In the genomic region with DNA sequence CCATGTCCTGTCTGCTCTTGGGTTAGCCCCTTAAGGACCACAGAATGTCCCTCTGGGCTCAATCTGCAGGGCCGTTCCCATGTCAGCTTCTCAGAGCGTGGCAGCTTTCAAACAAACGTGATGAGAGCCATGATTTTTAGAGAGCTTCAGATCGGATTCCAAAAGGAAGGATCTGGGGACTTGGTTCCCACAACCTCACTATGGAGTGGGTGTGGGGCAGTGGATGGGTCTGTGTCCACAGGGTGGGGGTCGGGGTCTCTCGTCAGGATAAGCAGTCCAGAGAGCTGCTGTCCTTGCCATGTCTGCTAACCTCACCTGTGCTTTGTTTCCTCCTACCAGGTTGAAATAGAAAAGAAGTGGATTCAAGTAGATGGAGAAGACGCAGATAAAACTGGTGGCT, we compare ENCODE assay signal across 26 mouse cellular contexts. TPM values are rescaled to one million over a fixed set of nuclear protein-coding genes. Genes with fewer than 3 reads are reported as not detected.
DNase-seq lines count a peak whose midpoint lies in the region; ATAC-seq and TF ChIP-seq lines count a peak whose summit lies in the region.
"Had no signal": no experiment of that assay in that cellular context is flagged by ENCODE, and none has a peak within 500 bp of the region (broad histone marks: within the 10 kb centered on the region; RNA-seq: fewer than 3 reads in every experiment).

No protein-coding gene starts in this region.

- WGBS in intestine, embryonic 14.5 days, result 80% methylated on average over 7 of the region's 7 CpGs
- WGBS in intestine, postnatal 0 days, result 88% methylated on average over 7 of the region's 7 CpGs
- whole genome bisulfite sequencing in midbrain, embryonic 11.5 days, result 85% methylated on average over 7 of the region's 7 CpGs
- 92% methylated on average over 7 of the region's 7 CpGs for WGBS in midbrain, postnatal 0 days

- H3K27ac ChIP-seq in intestine, embryonic 14.5 days (ENCODE audit: low read depth), result no peak overlapping the region
- H3K27ac ChIP-seq in intestine, postnatal 0 days (ENCODE audit: low read depth, low read length), result no peak overlapping the region
- no peak overlapping the region for H3K27ac ChIP-seq in midbrain, embryonic 11.5 days (ENCODE audit: low read depth, low read length)
- no peak overlapping the region for H3K27ac ChIP-seq in midbrain, postnatal 0 days (ENCODE audit: low read depth, low read length)
- H3K27ac ChIP-seq: embryonic facial prominence, embryonic 13.5 days; embryonic facial prominence, embryonic 15.5 days; forebrain, embryonic 10.5 days; forebrain, embryonic 12.5 days had no signal

- no peak overlapping the region for H3K9ac ChIP-seq in intestine, embryonic 14.5 days (ENCODE audit: low read length)
- no peak overlapping the region for H3K9ac ChIP-seq in intestine, postnatal 0 days (ENCODE audit: low read depth, low read length)
- no peak overlapping the region for H3K9ac ChIP-seq in midbrain, embryonic 11.5 days (ENCODE audit: low read length)
- H3K9ac ChIP-seq in midbrain, postnatal 0 days (replicated peaks; ENCODE audit: low read length, poor library complexity, severe bottlenecking), result no peak overlapping the region
- H3K9ac ChIP-seq: embryonic facial prominence, embryonic 13.5 days; embryonic facial prominence, embryonic 15.5 days; forebrain, embryonic 12.5 days had no signal

- TF ChIP-seq CTCF in intestine, postnatal 0 days (IDR thresholded peaks at IDR 0.05; ENCODE audit: low read depth), result no peak
- no peak for TF ChIP-seq CTCF in midbrain, postnatal 0 days (IDR thresholded peaks at IDR 0.05)

- peaks cover 36% of the 10 kb centered on the region for H3K36me3 ChIP-seq in intestine, embryonic 14.5 days (ENCODE audit: control insufficient read depth, insufficient read depth, low read length)
- peaks cover 6% of the 10 kb centered on the region; the same call in 1 of the 2 replicates for H3K36me3 ChIP-seq in intestine, postnatal 0 days (ENCODE audit: control insufficient read depth, insufficient read depth)
- no peaks in the 10 kb centered on the region for H3K36me3 ChIP-seq in midbrain, embryonic 11.5 days (ENCODE audit: control insufficient read depth, insufficient read depth, low read length)
- no peaks in the 10 kb centered on the region for H3K36me3 ChIP-seq in midbrain, postnatal 0 days (ENCODE audit: insufficient read depth, low read length)
- H3K36me3 ChIP-seq: forebrain, embryonic 12.5 days had no signal

- H3K4me3 ChIP-seq in intestine, embryonic 14.5 days (ENCODE audit: low read depth, low read length), result no peak overlapping the region
- H3K4me3 ChIP-seq in intestine, postnatal 0 days (ENCODE audit: low read depth, low read length), result no peak overlapping the region
- no peak overlapping the region for H3K4me3 ChIP-seq in midbrain, embryonic 11.5 days (ENCODE audit: low read depth, low read length)
- no peak overlapping the region for H3K4me3 ChIP-seq in midbrain, postnatal 0 days (ENCODE audit: low read depth, low read length)
- H3K4me3 ChIP-seq: embryonic facial prominence, embryonic 13.5 days; embryonic facial prominence, embryonic 15.5 days; erythroblast, embryonic 14.5 days; forebrain, embryonic 10.5 days; forebrain, embryonic 12.5 days had no signal

- H3K27me3 ChIP-seq in intestine, embryonic 14.5 days (replicated peaks; ENCODE audit: control insufficient read depth, insufficient read depth, low read length), result no peaks in the 10 kb centered on the region
- no peaks in the 10 kb centered on the region for H3K27me3 ChIP-seq in intestine, postnatal 0 days (replicated peaks; ENCODE audit: control insufficient read depth, insufficient read depth, low read length)
- no peaks in the 10 kb centered on the region for H3K27me3 ChIP-seq in midbrain, embryonic 11.5 days (ENCODE audit: control insufficient read depth, insufficient read depth, low read length)
- no peaks in the 10 kb centered on the region for H3K27me3 ChIP-seq in midbrain, postnatal 0 days (ENCODE audit: insufficient read depth, low read length)
- H3K27me3 ChIP-seq: embryonic facial prominence, embryonic 13.5 days; embryonic facial prominence, embryonic 15.5 days; forebrain, embryonic 12.5 days had no signal

- no peaks in the 10 kb centered on the region for H3K9me3 ChIP-seq in intestine, embryonic 14.5 days (ENCODE audit: control insufficient read depth, low read length)
- H3K9me3 ChIP-seq in intestine, postnatal 0 days (ENCODE audit: control insufficient read depth), result no peaks in the 10 kb centered on the region
- H3K9me3 ChIP-seq in midbrain, embryonic 11.5 days (ENCODE audit: control insufficient read depth, low read length), result no peaks in the 10 kb centered on the region
- H3K9me3 ChIP-seq in midbrain, postnatal 0 days (ENCODE audit: low read length), result no peaks in the 10 kb centered on the region
- H3K9me3 ChIP-seq: embryonic facial prominence, embryonic 13.5 days; embryonic facial prominence, embryonic 15.5 days; forebrain, embryonic 10.5 days; forebrain, embryonic 12.5 days had no signal

- peak; percentile 43 for DNase-seq in intestine, embryonic 14.5 days (ENCODE audit: low spot score)
- peak; percentile 17 for DNase-seq in midbrain, embryonic 11.5 days (ENCODE audit: low spot score, missing footprints)
- DNase-seq in midbrain, postnatal 0 days (ENCODE audit: low spot score), result no peak
- DNase-seq: adrenal gland, adult 2 months; adrenal gland, postnatal 10 days; adrenal gland, postnatal 25 days; cerebellum, adult 11 months; cerebellum, adult 18-20 months; cerebellum, adult 8-10 months; cerebellum, adult 9-11 months; cerebellum, postnatal 14 days; cerebellum, postnatal 36 days; embryo, embryonic 11 days had no signal

- no peaks in the 10 kb centered on the region for H3K4me1 ChIP-seq in intestine, embryonic 14.5 days (replicated peaks; ENCODE audit: control insufficient read depth, insufficient read depth, low read length)
- H3K4me1 ChIP-seq in intestine, postnatal 0 days (replicated peaks; ENCODE audit: control insufficient read depth, insufficient read depth, low read length), result no peaks in the 10 kb centered on the region
- H3K4me1 ChIP-seq in midbrain, embryonic 11.5 days (ENCODE audit: control insufficient read depth, insufficient read depth, low read length), result no peaks in the 10 kb centered on the region
- H3K4me1 ChIP-seq in midbrain, postnatal 0 days (ENCODE audit: insufficient read depth, low read length), result no peaks in the 10 kb centered on the region
- H3K4me1 ChIP-seq: forebrain, embryonic 10.5 days; forebrain, embryonic 12.5 days had no signal

- no peak for ATAC-seq in intestine, embryonic 14.5 days (replicated peaks; ENCODE audit: low FRiP score, low TSS enrichment, low read depth)
- no peak for ATAC-seq in intestine, postnatal 0 days
- ATAC-seq in midbrain, embryonic 11.5 days (ENCODE audit: low FRiP score), result 0 out of 2 replicates have a peak, but pooled peaks have one; percentile 35
- no peak for ATAC-seq in midbrain, postnatal 0 days (ENCODE audit: low FRiP score)
- ATAC-seq: forebrain, embryonic 14.5 days; forebrain, embryonic 16.5 days had no signal

- no peak overlapping the region for H3K4me2 ChIP-seq in intestine, embryonic 14.5 days (ENCODE audit: low read length)
- no peak overlapping the region for H3K4me2 ChIP-seq in intestine, postnatal 0 days (replicated peaks; ENCODE audit: low read depth)
- no peak overlapping the region for H3K4me2 ChIP-seq in midbrain, embryonic 11.5 days
- H3K4me2 ChIP-seq in midbrain, postnatal 0 days (ENCODE audit: low read depth, low read length, poor library complexity, severe bottlenecking), result no peak overlapping the region
- H3K4me2 ChIP-seq: embryonic facial prominence, embryonic 13.5 days; embryonic facial prominence, embryonic 15.5 days; forebrain, embryonic 12.5 days had no signal

RNA-seq across cellular contexts. Expression of gene Gtf2a1l, which starts 23.6 kb away (rescaled TPM):
- 0.50 and 0.92 TPM in 2 replicates for polyA plus RNA-seq in intestine, embryonic 14.5 days (2014; fragmentation: Nextera tagmentation; extraction: Ambion mirVana)
- polyA plus RNA-seq in intestine, postnatal 0 days (2015; fragmentation: Nextera tagmentation; extraction: Ambion mirVana), result not detected in 2 replicates
- polyA plus RNA-seq in midbrain, embryonic 11.5 days (2014; fragmentation: Nextera tagmentation; extraction: Ambion mirVana), result 0.33 TPM in 1 of 2 replicates, not detected in the other
- total RNA-seq in midbrain, postnatal 0 days (2014; rRNA removed), result not detected in 2 replicates
- 0.29 and 0.39 TPM in 2 replicates for polyA plus RNA-seq in midbrain, postnatal 0 days (2015; fragmentation: Nextera tagmentation; extraction: Ambion mirVana)
- total RNA-seq: adrenal gland, postnatal 10 days; adrenal gland, postnatal 25 days; adrenal gland, postnatal 4 days; common myeloid progenitor, adult 5-6 weeks; MEL had no signal
- polyA plus RNA-seq: adrenal gland, adult 2 months; C2C12; embryonic facial prominence, embryonic 11.5 days; erythroblast, embryonic 14.5 days; forebrain, embryonic 10.5 days; forebrain, embryonic 12.5 days; forebrain, embryonic 14.5 days had no signal

RNA-seq across cellular contexts. Expression of gene Ston1, which starts 47.4 kb away (rescaled TPM):
- 9.9 and 10.7 TPM in 2 replicates for polyA plus RNA-seq in intestine, embryonic 14.5 days (2014; fragmentation: Nextera tagmentation; extraction: Ambion mirVana)
- 3.7 and 3.9 TPM in 2 replicates for polyA plus RNA-seq in intestine, postnatal 0 days (2015; fragmentation: Nextera tagmentation; extraction: Ambion mirVana)
- polyA plus RNA-seq in midbrain, embryonic 11.5 days (2014; fragmentation: Nextera tagmentation; extraction: Ambion mirVana), result 2.7 and 2.9 TPM in 2 replicates
- total RNA-seq in midbrain, postnatal 0 days (2014; rRNA removed), result 4.0 and 5.0 TPM in 2 replicates
- 1.1 and 1.3 TPM in 2 replicates for polyA plus RNA-seq in midbrain, postnatal 0 days (2015; fragmentation: Nextera tagmentation; extraction: Ambion mirVana)
- total RNA-seq: common myeloid progenitor, adult 5-6 weeks had no signal
- polyA plus RNA-seq: erythroblast, embryonic 14.5 days had no signal
